Mouse (Mus musculus) E14TG2a.4 (cell line): Measurements from ENCODE around the gene Sh3d19.
"Not testable (repeated sequence)": the region's sequence is repeated elsewhere in the genome, so short reads cannot be mapped to it uniquely, and the experiment has no call there.

ENCODE experiments used
- H3K27me3 ChIP-seq: 2 replicates; pipeline ENCODE4 v1.6.1; 2014; ENCODE audit warnings: low read length, control low read depth; ENCODE audit not compliant: insufficient read depth
- H3K36me3 ChIP-seq: 2 replicates; pipeline ENCODE4 v1.6.1; 2014; ENCODE audit warnings: low read length, control low read depth; ENCODE audit not compliant: insufficient read depth
- H3K4me1 ChIP-seq: replicated peaks from 2 replicates; pipeline ENCODE4 v1.6.1; 2014; ENCODE audit warnings: low read depth, low read length, control low read depth
- H3K4me3 ChIP-seq: replicated peaks from 2 replicates; pipeline ENCODE4 v1.5.1; 2014; ENCODE audit warnings: mild to moderate bottlenecking, low read length
- H3K9me3 ChIP-seq: 2 replicates; pipeline ENCODE4 v1.6.1; 2014; ENCODE audit warnings: low read length, control low read depth
- CTCF ChIP-seq: conservative IDR thresholded peaks from 2 replicates; pipeline ENCODE4 v1.5.1; 2014; ENCODE audit warnings: low read length
- NANOG ChIP-seq: IDR thresholded peaks from 2 replicates; pipeline ENCODE4 v1.6.1; 2014; ENCODE audit warnings: borderline replicate concordance, low read length, mixed read lengths
- POU5F1 ChIP-seq: IDR thresholded peaks from 2 replicates; pipeline ENCODE4 v1.6.1; 2014; ENCODE audit warnings: low read length, borderline replicate concordance

The Sh3d19 gene

GRCm38 (mm10) chr3:86103449-86104291, 132.8 kb downstream of the Sh3d19 start:
- TF ChIP-seq POU5F1 = no peak
- TF ChIP-seq CTCF = no peak
- no peak for TF ChIP-seq NANOG
- Histone ChIP-seq H3K27me3 (no peaks in the 10 kb centered on the region), H3K9me3 (no peaks in the 10 kb centered on the region), H3K36me3 (peaks cover 39% of the 10 kb centered on the region), H3K4me1 (no peaks in the 10 kb centered on the region), H3K4me3 (no peak overlapping the region)

- not testable (repeated sequence) for H3K4me1 ChIP-seq, H3K9me3 ChIP-seq, H3K4me3 ChIP-seq, H3K27me3 ChIP-seq
- H3K36me3 ChIP-seq = peaks cover 37% of the 10 kb centered on the region
Observed at GRCm38 (mm10) chr3:86104433-86104832, 133.5 kb downstream of the Sh3d19 start.

- peaks cover 32% of the 10 kb centered on the region for H3K36me3 ChIP-seq
- no peak for TF ChIP-seq CTCF
- TF ChIP-seq NANOG = no peak
- no peak for TF ChIP-seq POU5F1
- no peaks in the 10 kb centered on the region for H3K4me1 ChIP-seq
- no peaks in the 10 kb centered on the region for H3K9me3 ChIP-seq
- no peaks in the 10 kb centered on the region for H3K27me3 ChIP-seq
- no peak overlapping the region for H3K4me3 ChIP-seq
Observed at GRCm38 (mm10) chr3:86104909-86105308, 134.0 kb downstream of the Sh3d19 start.

GRCm38 (mm10) chr3:86106086-86106632, 135.2 kb downstream of the Sh3d19 start:
- no peak for TF ChIP-seq NANOG
- no peaks in the 10 kb centered on the region for H3K4me1 ChIP-seq
- no peaks in the 10 kb centered on the region for H3K27me3 ChIP-seq
- H3K4me3 ChIP-seq = no peak overlapping the region
- peaks cover 25% of the 10 kb centered on the region for H3K36me3 ChIP-seq
- H3K9me3 ChIP-seq = no peaks in the 10 kb centered on the region

- Histone ChIP-seq H3K36me3 (peaks cover 20% of the 10 kb centered on the region), H3K27me3 (no peaks in the 10 kb centered on the region), H3K4me1 (no peaks in the 10 kb centered on the region), H3K9me3 (no peaks in the 10 kb centered on the region), H3K4me3 (no peak overlapping the region)
- TF ChIP-seq CTCF (no peak), POU5F1 (no peak), NANOG (no peak)
Observed at GRCm38 (mm10) chr3:86107637-86108539, 137.0 kb downstream of the Sh3d19 start.

- TF ChIP-seq POU5F1 (no peak), CTCF (no peak), NANOG (no peak)
- Histone ChIP-seq H3K4me1 (no peaks in the 10 kb centered on the region), H3K27me3 (no peaks in the 10 kb centered on the region), H3K4me3 (no peak overlapping the region), H3K9me3 (no peaks in the 10 kb centered on the region), H3K36me3 (peaks cover 23% of the 10 kb centered on the region)
Observed at GRCm38 (mm10) chr3:86108576-86108975, 137.7 kb downstream of the Sh3d19 start.

GRCm38 (mm10) chr3:86109099-86109498, 138.2 kb downstream of the Sh3d19 start:
- H3K4me1 ChIP-seq = no peaks in the 10 kb centered on the region
- TF ChIP-seq CTCF (no peak), NANOG (no peak), POU5F1 (no peak)
- H3K36me3 ChIP-seq = peaks cover 23% of the 10 kb centered on the region
- H3K4me3 ChIP-seq = no peak overlapping the region
- H3K9me3 ChIP-seq = no peaks in the 10 kb centered on the region
- H3K27me3 ChIP-seq = no peaks in the 10 kb centered on the region

GRCm38 (mm10) chr3:86110077-86110476, 139.2 kb downstream of the Sh3d19 start:
- no peak for TF ChIP-seq NANOG
- TF ChIP-seq POU5F1 = no peak
- TF ChIP-seq CTCF = peak; percentile 15; the same call in 1 of the 2 replicates
- no peaks in the 10 kb centered on the region for H3K9me3 ChIP-seq
- no peak overlapping the region for H3K4me3 ChIP-seq
- H3K27me3 ChIP-seq = no peaks in the 10 kb centered on the region
- H3K36me3 ChIP-seq = peaks cover 28% of the 10 kb centered on the region
- no peaks in the 10 kb centered on the region for H3K4me1 ChIP-seq
